Mouse (Mus musculus): Measurements from ENCODE around the gene Aff1.

DNA sequence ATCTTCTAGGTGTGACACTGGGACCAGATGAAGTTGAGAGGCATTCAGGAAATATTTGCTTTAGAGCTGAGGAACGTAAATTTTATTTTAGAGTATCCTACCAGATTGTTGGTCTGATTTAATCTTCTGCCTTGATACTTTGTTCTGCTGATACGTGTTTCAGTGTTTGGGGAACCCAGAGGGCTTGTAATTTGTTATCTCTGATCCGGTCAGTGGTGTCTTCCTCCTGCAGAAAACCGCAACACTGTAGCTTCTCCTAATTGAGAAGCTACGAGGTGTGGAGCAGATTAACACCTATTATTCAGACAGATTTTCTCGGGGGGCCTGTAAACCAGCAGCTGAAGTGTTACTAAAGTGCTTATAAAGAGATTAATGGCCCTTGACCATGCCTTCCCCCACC is 27.0 kb downstream of the Aff1 start:
- TF ChIP-seq CTCF (IDR thresholded peaks at IDR 0.05; ENCODE audit: insufficient read depth, low read length) (no peak), POLR2A (IDR thresholded peaks at IDR 0.05; ENCODE audit: borderline replicate concordance, extremely low read depth, low read depth, low read length) (no peak)

Data from lung, adult 2 months (tissue).